Mouse (Mus musculus) limb, embryonic 10.5 days (tissue): ENCODE data around the gene Fam107b. TPM values are rescaled to one million over a fixed set of nuclear protein-coding genes. Genes with fewer than 3 reads are reported as not detected.
"Not testable (repeated sequence)": the region's sequence is repeated elsewhere in the genome, so short reads cannot be mapped to it uniquely, and the experiment has no call there.

ENCODE experiments used
- DNase-seq: peaks from one replicate; pipeline ENCODE4 v3.0.0-alpha.2; 2017; ENCODE audit warnings: low spot score
- H3K27ac ChIP-seq: fragments of 300-500 bp; sonication (generic); 2 replicates; pipeline ENCODE4 v1.5.1; 2016; ENCODE audit warnings: mild to moderate bottlenecking
- H3K27me3 ChIP-seq: fragments of 300-500 bp; sonication (generic); 2 replicates; pipeline ENCODE4 v1.6.1; 2016; ENCODE audit warnings: low read depth, mild to moderate bottlenecking; ENCODE audit not compliant: poor library complexity, severe bottlenecking
- H3K36me3 ChIP-seq: fragments of 300-500 bp; sonication (generic); 2 replicates; pipeline ENCODE4 v1.6.1; 2016; ENCODE audit warnings: mild to moderate bottlenecking, moderate library complexity
- H3K4me1 ChIP-seq: fragments of 300-500 bp; sonication (generic); 2 replicates; pipeline ENCODE4 v1.6.1; 2016
- H3K4me3 ChIP-seq: fragments of 300-500 bp; sonication (generic); 2 replicates; pipeline ENCODE4 v1.5.1; 2016; ENCODE audit warnings: mild to moderate bottlenecking, moderate library complexity
- H3K9me3 ChIP-seq: fragments of 300-500 bp; sonication (generic); replicated peaks from 2 replicates; pipeline ENCODE4 v1.6.1; 2016; ENCODE audit warnings: mild to moderate bottlenecking
- WGBS: fragments of 180-500 bp; shearing (Covaris S2); methylation state at CpG from one replicate; pipeline ENCODE4 v1.1.7; 2016; 5-methylcytosine and 5-hydroxymethylcytosine counted together
- polyA plus RNA-seq: library from polyadenylated mRNA; unstranded; fragments of >200 nt; fragmentation: Nextera tagmentation; extraction: Ambion mirVana; gene quantifications from 2 replicates; pipeline ENCODE4 v1.2.1, GENCODE M21; 2016

The Fam107b gene
- polyA plus RNA-seq, 1 experiment from 2014 or later, result 48.8 TPM

DNA sequence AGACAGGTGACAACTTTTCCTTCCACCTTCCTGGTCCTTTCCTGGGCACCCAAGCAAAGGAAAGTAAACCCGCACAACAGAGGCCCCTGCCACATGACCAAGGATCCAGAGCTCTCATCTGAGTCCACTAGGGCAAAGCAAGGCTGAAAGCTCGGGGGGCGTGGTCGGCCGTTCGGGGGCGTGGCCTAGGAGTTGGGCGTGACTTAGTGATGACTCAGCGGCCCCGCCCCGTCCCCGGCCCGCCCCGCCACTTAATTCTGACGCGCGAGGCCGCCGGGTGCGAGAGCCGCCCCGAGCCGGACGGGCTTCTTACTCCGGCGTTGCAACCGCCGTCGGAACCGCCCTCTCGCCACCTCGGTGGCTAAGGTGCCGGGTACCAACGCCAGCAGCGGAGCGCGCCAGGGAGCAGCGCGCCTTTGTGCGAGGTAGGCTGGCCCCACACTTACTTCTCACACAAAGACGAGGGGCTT, 143.0 kb downstream of the Fam107b start:
- Histone ChIP-seq H3K36me3 (no peaks in the 10 kb centered on the region), H3K9me3 (no peaks in the 10 kb centered on the region), H3K4me3 (peak overlapping the region; percentile 98), H3K4me1 (peaks cover 27% of the 10 kb centered on the region), H3K27me3 (no peaks in the 10 kb centered on the region), H3K27ac (peak overlapping the region; percentile 97)
- WGBS, result 1% methylated on average over 41 of the region's 41 CpGs
- peak; percentile 99 for DNase-seq

DNA sequence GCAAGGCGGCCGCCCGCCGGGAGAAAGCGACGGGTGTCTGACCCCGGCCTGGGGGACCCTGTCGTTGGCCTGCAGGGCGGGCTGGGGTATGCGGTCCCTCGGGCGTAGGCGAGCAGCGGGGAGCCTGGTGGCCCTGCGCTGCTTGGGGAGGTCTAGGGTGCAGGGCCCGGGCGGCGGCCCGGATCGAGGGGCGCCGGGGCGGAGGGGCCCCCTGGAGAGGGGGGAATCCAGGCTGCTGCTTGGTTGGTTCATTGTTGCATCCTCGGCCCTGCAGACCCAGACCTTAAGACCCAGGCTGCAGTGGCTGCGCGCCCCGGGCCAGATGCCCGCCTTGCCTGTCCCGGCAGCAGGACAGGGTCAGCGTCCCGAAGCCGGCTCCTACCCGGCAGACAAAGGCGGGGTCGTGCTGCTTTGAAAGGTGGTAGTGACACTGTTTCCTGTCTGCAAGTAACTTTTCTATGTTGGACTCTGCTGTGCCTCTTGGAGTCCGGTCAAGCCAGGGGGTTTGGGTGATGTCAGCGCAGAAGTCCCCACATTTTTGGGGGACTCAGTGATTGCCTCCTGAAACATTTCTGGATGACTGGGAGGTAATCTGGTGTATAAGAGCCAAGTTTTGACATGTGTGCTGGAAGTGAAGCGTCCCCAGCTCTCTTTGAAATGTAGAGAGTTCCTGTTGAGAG, 143.5 kb downstream of the Fam107b start:
- no peaks in the 10 kb centered on the region for H3K36me3 ChIP-seq
- H3K4me1 ChIP-seq, result peaks cover 27% of the 10 kb centered on the region
- H3K9me3 ChIP-seq, result no peaks in the 10 kb centered on the region
- 1% methylated on average over 38 of the region's 38 CpGs for WGBS
- peak overlapping the region; percentile 98 for H3K4me3 ChIP-seq
- DNase-seq, result peak; percentile 71
- no peaks in the 10 kb centered on the region for H3K27me3 ChIP-seq
- peak overlapping the region; percentile 97 for H3K27ac ChIP-seq

GRCm38 (mm10) chr2:3714511-3714910, 144.2 kb downstream of the Fam107b start:
- Histone ChIP-seq H3K27ac (peak overlapping the region; percentile 97), H3K9me3 (no peaks in the 10 kb centered on the region), H3K27me3 (no peaks in the 10 kb centered on the region), H3K4me1 (peaks cover 27% of the 10 kb centered on the region), H3K36me3 (no peaks in the 10 kb centered on the region), H3K4me3 (peak overlapping the region; percentile 98)
- WGBS, result 29% methylated on average over 1 of the region's 1 CpGs
- no peak for DNase-seq

DNA sequence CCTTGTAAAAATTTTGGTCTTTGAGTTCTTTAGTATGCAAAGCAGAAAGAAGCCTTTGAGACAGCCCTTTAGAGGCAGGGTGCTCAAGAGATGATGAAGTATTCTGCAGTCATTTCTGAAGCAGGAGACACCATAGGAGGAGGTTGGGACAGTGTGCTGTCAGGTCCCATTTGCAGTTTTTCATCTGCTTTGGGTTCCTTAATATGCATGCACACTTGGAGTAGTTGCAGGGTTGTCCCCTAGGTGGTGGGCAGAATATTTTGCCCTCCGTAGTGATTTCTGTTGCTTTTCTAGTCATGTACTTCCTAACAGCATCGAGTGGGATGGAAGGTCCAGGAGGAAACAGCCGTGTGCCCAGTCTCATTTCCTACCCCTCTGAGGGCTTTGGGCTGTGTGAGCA, 145.1 kb downstream of the Fam107b start:
- Histone ChIP-seq H3K27ac (no peak overlapping the region), H3K9me3 (no peaks in the 10 kb centered on the region), H3K27me3 (no peaks in the 10 kb centered on the region), H3K36me3 (no peaks in the 10 kb centered on the region), H3K4me1 (peaks cover 27% of the 10 kb centered on the region), H3K4me3 (no peak overlapping the region)
- WGBS, result 85% methylated on average over 3 of the region's 3 CpGs
- DNase-seq, result no peak

DNA sequence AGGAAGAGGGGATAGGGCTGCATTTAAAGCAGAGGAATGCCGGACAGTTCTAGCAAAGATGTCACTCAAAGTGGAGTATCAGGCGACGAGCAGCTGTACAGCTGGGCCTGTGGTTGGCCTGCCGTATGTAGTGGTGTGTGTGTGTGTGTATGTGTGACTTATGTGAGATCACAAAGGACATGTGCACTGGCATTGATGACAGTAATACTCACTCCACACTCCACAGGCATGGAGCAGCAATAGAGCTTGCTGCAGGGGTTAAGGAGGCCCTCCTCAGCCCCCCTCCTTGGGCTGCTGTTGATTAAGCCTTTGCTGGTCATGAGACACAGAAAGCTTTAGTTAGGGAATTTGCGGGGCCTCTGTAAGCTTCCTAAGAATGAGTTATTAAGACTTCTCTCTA, 147.0 kb downstream of the Fam107b start:
- no peaks in the 10 kb centered on the region for H3K27me3 ChIP-seq
- H3K4me1 ChIP-seq, result peaks cover 27% of the 10 kb centered on the region
- DNase-seq, result no peak
- no peaks in the 10 kb centered on the region for H3K9me3 ChIP-seq
- H3K36me3 ChIP-seq, result no peaks in the 10 kb centered on the region
- 77% methylated on average over 5 of the region's 5 CpGs for WGBS
- H3K4me3 ChIP-seq, result no peak overlapping the region
- no peak overlapping the region for H3K27ac ChIP-seq

- Histone ChIP-seq H3K36me3 (no peaks in the 10 kb centered on the region), H3K4me3 (no peak overlapping the region), H3K4me1 (peaks cover 27% of the 10 kb centered on the region), H3K9me3 (no peaks in the 10 kb centered on the region), H3K27me3 (no peaks in the 10 kb centered on the region), H3K27ac (no peak overlapping the region)
- 79% methylated on average over 4 of the region's 4 CpGs for WGBS
- no peak for DNase-seq
Observed at GRCm38 (mm10) chr2:3717847-3718246, 147.6 kb downstream of the Fam107b start.

- H3K36me3 ChIP-seq, H3K4me3 ChIP-seq, H3K27ac ChIP-seq, DNase-seq, H3K27me3 ChIP-seq, H3K9me3 ChIP-seq: not testable (repeated sequence)
- WGBS, result 81% methylated on average over 5 of the region's 5 CpGs
- peaks cover 20% of the 10 kb centered on the region for H3K4me1 ChIP-seq
Observed at GRCm38 (mm10) chr2:3719436-3720121, 149.3 kb downstream of the Fam107b start.

DNA sequence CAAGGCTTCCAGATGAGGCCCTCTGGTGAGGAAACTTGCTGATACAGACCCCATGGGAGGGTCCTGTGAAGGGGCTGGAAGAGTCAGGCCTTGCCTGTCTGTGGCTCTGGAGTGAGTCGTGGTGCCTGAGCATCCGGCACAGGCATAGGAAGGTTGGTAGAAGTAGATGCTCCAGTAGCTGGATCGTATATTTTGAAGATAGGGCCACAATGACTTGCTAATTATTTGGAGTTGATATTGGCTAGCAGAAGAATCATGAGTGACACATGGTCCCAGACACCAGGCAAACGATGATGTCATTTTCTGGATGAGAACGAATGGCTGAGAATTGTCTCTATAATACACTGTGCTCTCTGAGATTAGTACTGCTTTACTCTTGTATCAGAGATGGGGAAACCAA, 150.8 kb downstream of the Fam107b start:
- Histone ChIP-seq H3K36me3 (no peaks in the 10 kb centered on the region), H3K27me3 (no peaks in the 10 kb centered on the region), H3K4me1 (peaks cover 11% of the 10 kb centered on the region), H3K4me3 (no peak overlapping the region), H3K9me3 (no peaks in the 10 kb centered on the region), H3K27ac (no peak overlapping the region)
- WGBS, result 93% methylated on average over 5 of the region's 5 CpGs
- DNase-seq, result no peak

DNA sequence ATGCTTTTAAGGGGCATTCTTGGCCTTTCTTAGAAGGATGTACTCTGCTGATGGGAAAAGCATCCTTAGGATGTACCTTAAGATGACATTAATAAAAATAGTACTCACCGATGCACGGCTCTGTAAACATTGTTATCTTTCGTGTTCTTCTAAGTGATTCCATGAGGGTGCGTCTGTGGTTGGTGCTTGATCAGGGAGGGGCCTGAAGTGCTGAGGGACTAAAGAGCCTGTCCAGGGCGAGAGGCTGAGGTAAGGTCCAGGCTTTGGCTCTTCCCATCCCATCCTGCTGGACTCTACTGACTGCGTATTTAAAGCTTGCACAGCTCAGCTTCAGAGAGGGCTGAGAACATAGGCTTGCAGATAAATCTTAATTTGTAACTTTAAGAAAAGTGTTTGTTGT, 151.7 kb downstream of the Fam107b start:
- DNase-seq, result no peak
- H3K4me3 ChIP-seq, result no peak overlapping the region
- no peaks in the 10 kb centered on the region for H3K9me3 ChIP-seq
- H3K27me3 ChIP-seq, result no peaks in the 10 kb centered on the region
- no peaks in the 10 kb centered on the region for H3K36me3 ChIP-seq
- peaks cover 17% of the 10 kb centered on the region for H3K4me1 ChIP-seq
- H3K27ac ChIP-seq, result no peak overlapping the region
- 88% methylated on average over 6 of the region's 6 CpGs for WGBS

GRCm38 (mm10) chr2:3723391-3724106, 153.3 kb downstream of the Fam107b start:
- peaks cover 18% of the 10 kb centered on the region for H3K4me1 ChIP-seq

GRCm38 (mm10) chr2:3726501-3727078, 156.3 kb downstream of the Fam107b start:
- peak overlapping the region; percentile 68 for H3K27ac ChIP-seq
- DNase-seq, result no peak
- no peaks in the 10 kb centered on the region for H3K36me3 ChIP-seq
- no peak overlapping the region for H3K4me3 ChIP-seq
- 70% methylated on average over 13 of the region's 13 CpGs for WGBS
- peaks cover 32% of the 10 kb centered on the region for H3K4me1 ChIP-seq
- no peaks in the 10 kb centered on the region for H3K27me3 ChIP-seq
- H3K9me3 ChIP-seq, result no peaks in the 10 kb centered on the region

More at GRCm38 (mm10) chr2:3723391-3724106, 153.3 kb downstream of the Fam107b start:
- Histone ChIP-seq H3K27me3 (no peaks in the 10 kb centered on the region), H3K4me3 (no peak overlapping the region), H3K27ac (no peak overlapping the region), H3K9me3 (no peaks in the 10 kb centered on the region), H3K36me3 (no peaks in the 10 kb centered on the region)
- no peak for DNase-seq
- WGBS, result 87% methylated on average over 8 of the region's 8 CpGs

- peak overlapping the region; percentile 68 for H3K27ac ChIP-seq
- H3K27me3 ChIP-seq, result no peaks in the 10 kb centered on the region
- no peaks in the 10 kb centered on the region for H3K9me3 ChIP-seq
- no peak overlapping the region for H3K4me3 ChIP-seq
- WGBS, result 86% methylated on average over 5 of the region's 5 CpGs
- DNase-seq, result no peak
- peaks cover 34% of the 10 kb centered on the region for H3K4me1 ChIP-seq
- no peaks in the 10 kb centered on the region for H3K36me3 ChIP-seq
Observed at GRCm38 (mm10) chr2:3727225-3727930, 157.1 kb downstream of the Fam107b start.
